Mouse (Mus musculus) erythroblast, embryonic 14.5 days (primary cell): ENCODE data around the gene 4931428F04Rik.

Experiments
- GATA1 ChIP-seq: IDR thresholded peaks from 2 replicates; pipeline ENCODE4 v1.6.1; 2012; ENCODE audit warnings: low read length, inconsistent platforms, mixed read lengths
- TAL1 ChIP-seq: IDR thresholded peaks from 3 replicates; pipeline ENCODE4 v1.6.1; 2012; ENCODE audit warnings: low read length, inconsistent platforms, mixed read lengths

GRCm38 (mm10) chr8:105258911-105259720 lies 30.5 kb downstream of the 4931428F04Rik start:
- TF ChIP-seq TAL1 (no peak), GATA1 (no peak)
